Mouse (Mus musculus) olfactory bulb, adult 2 months (tissue): ENCODE measurements around the gene Polr1d. TPM values are rescaled to one million over a fixed set of nuclear protein-coding genes. Genes with fewer than 3 reads are reported as not detected.

Experiments
- H3K27ac ChIP-seq: fragments of 200-500 bp; 2 replicates; pipeline ENCODE4 v1.5.1; 2012; ENCODE audit warnings: low read depth, low read length; ENCODE audit not compliant: insufficient read depth
- H3K4me1 ChIP-seq: fragments of 200-500 bp; 2 replicates; pipeline ENCODE4 v1.6.1; 2012; ENCODE audit warnings: low read length; ENCODE audit not compliant: control insufficient read depth, insufficient read depth
- H3K4me3 ChIP-seq: fragments of 200-500 bp; 2 replicates; pipeline ENCODE4 v1.5.1; 2012; ENCODE audit warnings: mild to moderate bottlenecking, low read depth, low read length, moderate library complexity; ENCODE audit not compliant: insufficient read depth
- CTCF ChIP-seq: fragments of 200-500 bp; IDR thresholded peaks from 2 replicates; pipeline ENCODE4 v1.5.1; 2012; ENCODE audit warnings: low read depth, mild to moderate bottlenecking, low read length, moderate library complexity; ENCODE audit not compliant: insufficient read depth
- POLR2A ChIP-seq: fragments of 200-500 bp; IDR thresholded peaks from 2 replicates; pipeline ENCODE4 v1.6.1; 2012; ENCODE audit warnings: mild to moderate bottlenecking, low read depth, low read length, moderate library complexity; ENCODE audit not compliant: insufficient read depth
- WGBS: fragments of 180-500 bp; shearing (Covaris S2); methylation state at CpG from one replicate; pipeline ENCODE4 v1.1.7; 2018; 5-methylcytosine and 5-hydroxymethylcytosine counted together
- polyA plus RNA-seq: library from polyadenylated mRNA; stranded (reverse); fragments of >200 nt; gene quantifications from 2 replicates; pipeline ENCODE4 v1.2.4, GENCODE M21; 2012; ENCODE audit warnings: low replicate concordance; ENCODE audit not compliant: missing spikeins, insufficient read depth, insufficient read length

Gene Polr1d
- polyA plus RNA-seq, 1 experiment = not detected

DNA sequence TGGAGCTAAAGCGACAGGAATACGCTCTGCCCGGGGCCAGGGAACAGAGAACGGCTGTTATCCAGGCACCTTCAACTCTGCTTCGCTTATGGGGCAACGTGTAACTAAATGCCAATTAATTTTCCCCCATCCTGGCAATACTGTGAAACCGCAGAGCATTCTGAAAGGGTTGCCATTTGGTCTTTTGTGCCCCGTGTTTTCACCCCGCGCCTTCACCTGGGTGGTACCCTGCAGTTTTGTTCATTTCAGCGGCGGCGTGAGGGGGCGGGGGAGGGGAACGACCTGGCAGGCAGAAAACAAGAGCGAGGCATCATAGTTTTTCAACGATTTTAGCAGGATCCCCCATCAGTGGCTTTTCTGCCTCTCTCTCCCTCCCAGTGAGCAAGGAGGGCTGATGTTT lies 56.8 kb downstream of the Polr1d start:
- WGBS = 9% methylated on average over 17 of the region's 17 CpGs
- H3K4me3 ChIP-seq = no peak overlapping the region
- H3K4me1 ChIP-seq = peaks cover 9% of the 10 kb centered on the region; the same call in 1 of the 2 replicates
- TF ChIP-seq CTCF (no peak), POLR2A (no peak)
- H3K27ac ChIP-seq = no peak overlapping the region

DNA sequence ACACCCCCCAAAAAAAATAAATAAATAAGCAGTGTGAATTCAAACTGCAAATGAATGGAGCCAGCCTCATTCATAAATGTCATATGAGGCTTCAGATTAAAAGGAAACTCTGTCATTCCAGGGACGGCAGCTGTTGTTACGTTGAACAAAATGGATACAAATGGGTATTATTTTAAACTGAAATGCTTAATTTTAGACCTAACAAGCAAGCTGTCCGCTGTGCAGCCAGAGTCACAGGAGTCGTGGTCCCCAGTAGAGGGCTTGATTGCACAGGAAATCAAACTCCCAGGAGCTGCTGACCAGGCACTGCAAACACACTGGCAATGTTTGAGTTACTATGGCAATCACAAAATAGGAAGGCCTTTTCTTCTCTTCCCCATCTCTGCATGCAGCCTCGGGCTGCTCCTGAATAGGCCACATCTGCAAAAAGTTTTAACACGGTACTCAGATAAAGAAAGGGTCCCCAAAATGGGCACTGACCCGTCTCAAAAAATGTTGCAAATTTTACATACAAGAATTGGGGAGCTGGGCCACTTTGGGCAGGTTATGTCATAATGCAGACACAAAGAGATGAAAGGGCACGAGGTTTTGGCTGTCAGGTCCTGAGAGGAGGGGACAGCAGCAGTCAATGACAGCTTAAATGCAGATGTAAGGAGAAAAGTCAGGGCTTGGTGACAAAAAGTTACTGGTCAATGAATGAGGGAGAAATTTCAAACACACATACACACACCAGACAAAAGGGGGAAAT lies 57.7 kb downstream of the Polr1d start:
- Histone ChIP-seq H3K4me3 (no peak overlapping the region), H3K4me1 (peaks cover 9% of the 10 kb centered on the region; the same call in 1 of the 2 replicates), H3K27ac (no peak overlapping the region)
- 51% methylated on average over 8 of the region's 8 CpGs for WGBS
- TF ChIP-seq POLR2A (no peak), CTCF (no peak)

DNA sequence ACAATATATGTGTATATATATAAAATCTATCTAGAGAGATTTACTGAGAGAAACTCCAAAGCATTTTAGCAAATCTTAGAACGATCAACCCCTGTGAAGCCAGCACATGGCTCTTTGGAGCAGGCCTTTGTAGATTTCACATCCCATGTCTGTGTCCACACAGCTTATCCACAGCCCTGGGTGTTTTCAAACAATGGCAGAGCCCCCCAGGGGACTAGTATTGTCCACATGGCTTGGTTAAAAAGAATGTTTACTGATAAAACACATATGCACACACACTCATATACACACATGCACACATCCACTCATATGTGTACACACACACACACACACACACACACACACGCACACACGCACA lies 58.2 kb downstream of the Polr1d start:
- Histone ChIP-seq H3K27ac (no peak overlapping the region), H3K4me3 (no peak overlapping the region), H3K4me1 (peaks cover 9% of the 10 kb centered on the region; the same call in 1 of the 2 replicates)
- TF ChIP-seq CTCF (no peak), POLR2A (no peak)
- 95% methylated on average over 3 of the region's 3 CpGs for WGBS

DNA sequence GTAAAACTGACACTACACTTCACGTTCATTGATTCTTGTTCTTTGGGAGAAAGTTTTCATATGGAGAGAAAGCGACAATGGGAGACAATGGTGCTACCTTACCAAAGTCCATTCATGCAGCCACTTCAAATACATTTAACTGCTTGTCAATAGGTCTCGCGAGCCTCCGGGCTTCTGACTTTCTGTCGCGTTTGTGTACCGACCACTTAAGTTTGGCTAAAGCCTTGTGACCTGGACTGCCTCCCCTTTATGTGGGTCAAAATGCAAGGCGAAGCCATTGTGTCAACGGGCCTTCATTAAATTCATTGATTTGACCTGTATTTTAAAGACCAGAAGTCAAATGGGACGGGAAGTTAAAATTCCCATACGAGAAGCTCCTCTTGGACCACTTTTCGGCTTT lies 59.1 kb downstream of the Polr1d start:
- Histone ChIP-seq H3K4me1 (peaks cover 9% of the 10 kb centered on the region; the same call in 1 of the 2 replicates), H3K4me3 (no peak overlapping the region), H3K27ac (no peak overlapping the region)
- TF ChIP-seq POLR2A = no peak
- no peak for TF ChIP-seq CTCF
- WGBS = 58% methylated on average over 13 of the region's 13 CpGs

- Histone ChIP-seq H3K4me1 (no peaks in the 10 kb centered on the region), H3K4me3 (no peak overlapping the region), H3K27ac (no peak overlapping the region)
- TF ChIP-seq CTCF = no peak
- TF ChIP-seq POLR2A = no peak
These were observed 70.5 kb downstream of the Polr1d start for GRCm38 (mm10) chr5:147147340-147147739.

GRCm38 (mm10) chr5:147154806-147155371 lies 78.0 kb downstream of the Polr1d start:
- H3K27ac ChIP-seq = no peak overlapping the region
- no peak overlapping the region for H3K4me3 ChIP-seq
- 25% methylated on average over 13 of the region's 13 CpGs for WGBS
- TF ChIP-seq POLR2A = no peak
- no peak for TF ChIP-seq CTCF
- H3K4me1 ChIP-seq = peaks cover 4% of the 10 kb centered on the region; the same call in 1 of the 2 replicates

DNA sequence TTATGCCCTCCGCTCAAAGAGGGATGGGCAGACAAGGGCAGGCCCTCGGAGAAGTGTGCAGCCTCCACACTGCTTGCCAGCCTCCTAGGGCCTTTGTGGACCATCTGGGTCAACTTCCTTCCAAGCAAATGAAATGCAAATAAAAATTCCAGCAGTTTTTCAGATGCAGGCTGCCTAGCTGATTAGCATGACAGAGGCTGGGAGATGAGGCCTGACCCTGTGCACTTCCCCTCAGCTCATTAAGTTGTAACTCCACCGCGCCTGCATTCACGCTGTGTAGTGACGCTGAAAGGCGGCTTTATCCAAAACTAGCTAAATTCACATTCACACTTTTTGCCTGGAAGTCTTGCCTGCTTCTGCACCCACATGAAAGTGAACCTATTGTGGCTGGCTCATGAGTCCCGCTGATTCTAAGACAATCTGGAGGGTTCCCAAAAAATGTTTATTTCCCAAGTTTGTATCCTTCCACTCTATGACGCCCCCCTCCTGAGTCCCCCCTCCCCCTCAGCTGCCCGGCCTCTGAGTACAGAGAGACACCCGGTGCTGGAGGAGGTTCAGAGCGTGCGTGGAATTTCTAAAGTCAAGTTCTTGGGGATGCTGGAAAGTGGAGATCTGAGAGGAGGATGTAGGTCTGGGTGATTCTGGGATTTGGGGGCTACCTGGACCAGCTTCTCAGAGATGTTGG lies 78.7 kb downstream of the Polr1d start:
- 20% methylated on average over 13 of the region's 13 CpGs for WGBS
- no peak overlapping the region for H3K27ac ChIP-seq
- H3K4me1 ChIP-seq = peaks cover 4% of the 10 kb centered on the region; the same call in 1 of the 2 replicates
- no peak overlapping the region for H3K4me3 ChIP-seq
- TF ChIP-seq POLR2A = no peak
- no peak for TF ChIP-seq CTCF

GRCm38 (mm10) chr5:147156376-147156775 lies 79.5 kb downstream of the Polr1d start:
- Histone ChIP-seq H3K27ac (no peak overlapping the region), H3K4me1 (peaks cover 4% of the 10 kb centered on the region; the same call in 1 of the 2 replicates), H3K4me3 (no peak overlapping the region)
- WGBS = 54% methylated on average over 3 of the region's 3 CpGs
- no peak for TF ChIP-seq CTCF
- TF ChIP-seq POLR2A = no peak

GRCm38 (mm10) chr5:147157441-147157840 lies 80.6 kb downstream of the Polr1d start:
- H3K27ac ChIP-seq = no peak overlapping the region
- peaks cover 4% of the 10 kb centered on the region; the same call in 1 of the 2 replicates for H3K4me1 ChIP-seq
- WGBS = 82% methylated on average over 7 of the region's 7 CpGs
- TF ChIP-seq CTCF (no peak), POLR2A (no peak)
- no peak overlapping the region for H3K4me3 ChIP-seq
